Mouse (Mus musculus): Measurements from ENCODE around the gene 1600014C23Rik.

- TF ChIP-seq CTCF (conservative IDR thresholded peaks at IDR 0.05; ENCODE audit: low read length) (no peak), NANOG (IDR thresholded peaks at IDR 0.05; ENCODE audit: borderline replicate concordance, low read length) (no peak), POU5F1 (IDR thresholded peaks at IDR 0.05; ENCODE audit: borderline replicate concordance, low read length) (no peak)
These were observed 24.3 kb upstream of the 1600014C23Rik start for GRCm38 (mm10) chr17:45757932-45758331.

Data from E14TG2a.4 (cell line).